Mouse (Mus musculus): ENCODE results near the gene Sptbn1.
A peak's percentile ranks its signal among the peaks of the same experiment; 100 is the strongest.

Sptbn1 gene

GRCm38 (mm10) chr11:30267892-30268647, at the start of gene Sptbn1:
Gene Sptbn1, minus strand, starts transcription at chr11:30268175.
- peak; percentile 81 to 83 for DNase-seq (ENCODE audit: low spot score in 2 of 2)

- no peak for DNase-seq (ENCODE audit: low spot score in 2 of 2)
Measured at GRCm38 (mm10) chr11:30294279-30294678, 26.3 kb upstream of the Sptbn1 start.

GRCm38 (mm10) chr11:30292221-30293160, 24.5 kb upstream of the Sptbn1 start:
- no peak for DNase-seq (ENCODE audit: low spot score in 2 of 2)

- DNase-seq (ENCODE audit: low spot score in 2 of 2), result no peak
Measured at GRCm38 (mm10) chr11:30291155-30291554, 23.2 kb upstream of the Sptbn1 start.

- no peak for DNase-seq (ENCODE audit: low spot score in 2 of 2)
Measured at GRCm38 (mm10) chr11:30289470-30290431, 21.8 kb upstream of the Sptbn1 start.

- no peak for DNase-seq (ENCODE audit: low spot score in 2 of 2)
Measured at GRCm38 (mm10) chr11:30288075-30288474, 20.1 kb upstream of the Sptbn1 start.

- no peak for DNase-seq (ENCODE audit: low spot score in 2 of 2)
Measured at GRCm38 (mm10) chr11:30283710-30284109, 15.7 kb upstream of the Sptbn1 start.

GRCm38 (mm10) chr11:30281096-30281495, 13.1 kb upstream of the Sptbn1 start:
- DNase-seq (ENCODE audit: low spot score in 2 of 2), result no peak

GRCm38 (mm10) chr11:30279278-30279677, 11.3 kb upstream of the Sptbn1 start:
- no peak for DNase-seq (ENCODE audit: low spot score in 2 of 2)

GRCm38 (mm10) chr11:30275436-30276031, 7.6 kb upstream of the Sptbn1 start:
- DNase-seq (ENCODE audit: low spot score in 2 of 2), result no peak

- DNase-seq (ENCODE audit: low spot score in 2 of 2), result no peak
Measured at GRCm38 (mm10) chr11:30269524-30269923, 1.5 kb upstream of the Sptbn1 start.

- no peak for DNase-seq (ENCODE audit: low spot score in 2 of 2)
Measured at GRCm38 (mm10) chr11:30268648-30269375, 837 bp upstream of the Sptbn1 start.

GRCm38 (mm10) chr11:30267036-30267891, 711 bp downstream of the Sptbn1 start:
- DNase-seq (ENCODE audit: low spot score in 2 of 2), result peak; percentile 70

- DNase-seq (ENCODE audit: low spot score in 2 of 2), result no peak
Measured at GRCm38 (mm10) chr11:30266691-30267035, 1.3 kb downstream of the Sptbn1 start.

GRCm38 (mm10) chr11:30265666-30266065, 2.3 kb downstream of the Sptbn1 start:
- no peak for DNase-seq (ENCODE audit: low spot score in 2 of 2)

- DNase-seq (ENCODE audit: low spot score in 2 of 2), result no peak
Measured at GRCm38 (mm10) chr11:30263627-30264026, 4.3 kb downstream of the Sptbn1 start.

GRCm38 (mm10) chr11:30258739-30259350, 9.1 kb downstream of the Sptbn1 start:
- DNase-seq (ENCODE audit: low spot score in 2 of 2), result no peak

- DNase-seq (ENCODE audit: low spot score in 2 of 2), result no peak
Measured at GRCm38 (mm10) chr11:30257812-30258211, 10.2 kb downstream of the Sptbn1 start.

GRCm38 (mm10) chr11:30257085-30257484, 10.9 kb downstream of the Sptbn1 start:
- DNase-seq (ENCODE audit: low spot score in 2 of 2), result no peak
